ENCODE assay signal across 13 mouse cellular contexts in genomic region chr1:74119115-74119514, GRCm38 (mm10). TPM values are rescaled to one million over a fixed set of nuclear protein-coding genes. Genes with fewer than 3 reads are reported as not detected.
DNase-seq lines count a peak whose midpoint lies in the region; ATAC-seq and TF ChIP-seq lines count a peak whose summit lies in the region.
"Had no signal": no experiment of that assay in that cellular context is flagged by ENCODE, and none has a peak within 500 bp of the region (broad histone marks: within the 10 kb centered on the region; RNA-seq: fewer than 3 reads in every experiment).

No protein-coding gene starts in this region.

- TF ChIP-seq POLR2A in heart, adult 2 months (IDR thresholded peaks at IDR 0.05; ENCODE audit: insufficient read depth, low read depth, low read length), result no peak

- peak; percentile 46 to 69 for DNase-seq in heart, adult 2 months
- DNase-seq in midbrain, postnatal 0 days (ENCODE audit: low spot score), result peak; percentile 77
- DNase-seq in heart, postnatal 0 days (ENCODE audit: low spot score), result peak; percentile 57
- peak; percentile 57 to 73 for DNase-seq in kidney, postnatal 25 days
- no peak for DNase-seq in lung, postnatal 25 days (ENCODE audit: low spot score)
- DNase-seq: lung, postnatal 14 days had no signal

- no peak for TF ChIP-seq EP300 in heart, adult 2 months (IDR thresholded peaks at IDR 0.05; ENCODE audit: insufficient read depth, low read depth, low read length)
- TF ChIP-seq EP300 in heart, postnatal 0 days (IDR thresholded peaks at IDR 0.05; ENCODE audit: low read depth), result no peak

- no peak for TF ChIP-seq CTCF in heart, adult 2 months (IDR thresholded peaks at IDR 0.05)
- TF ChIP-seq CTCF in midbrain, postnatal 0 days (IDR thresholded peaks at IDR 0.05), result no peak
- no peak for TF ChIP-seq CTCF in heart, postnatal 0 days (IDR thresholded peaks at IDR 0.05; ENCODE audit: low read depth)

- no peaks in the 10 kb centered on the region; the same call in 1 of the 2 replicates for H3K27me3 ChIP-seq in heart, adult 2 months (ENCODE audit: control insufficient read depth, insufficient read depth, low read length)
- H3K27me3 ChIP-seq in heart, embryonic 11.5 days (ENCODE audit: control insufficient read depth, insufficient read depth, low read length), result peaks cover 26% of the 10 kb centered on the region
- peaks cover 10% of the 10 kb centered on the region for H3K27me3 ChIP-seq in midbrain, postnatal 0 days (ENCODE audit: insufficient read depth, low read length)
- H3K27me3 ChIP-seq in midbrain, embryonic 13.5 days, result peaks cover 23% of the 10 kb centered on the region
- H3K27me3 ChIP-seq in heart, postnatal 0 days (ENCODE audit: control insufficient read depth, insufficient read depth, low read length), result no peaks in the 10 kb centered on the region

- no peak for ATAC-seq in heart, embryonic 11.5 days (replicated peaks; ENCODE audit: insufficient number of reproducible peaks, low FRiP score, low TSS enrichment)
- no peak for ATAC-seq in midbrain, postnatal 0 days (ENCODE audit: low FRiP score)
- ATAC-seq in midbrain, embryonic 13.5 days, result no peak
- peak; percentile 62 for ATAC-seq in heart, postnatal 0 days (ENCODE audit: insufficient read depth, low read depth)
- ATAC-seq: intestine, embryonic 15.5 days had no signal

- peak overlapping the region; percentile 52 for H3K27ac ChIP-seq in heart, adult 2 months
- no peak overlapping the region for H3K27ac ChIP-seq in heart, embryonic 11.5 days (ENCODE audit: low read depth, low read length)
- H3K27ac ChIP-seq in midbrain, postnatal 0 days (ENCODE audit: low read depth, low read length), result no peak overlapping the region
- H3K27ac ChIP-seq in midbrain, embryonic 13.5 days, result no peak overlapping the region
- H3K27ac ChIP-seq in heart, postnatal 0 days (ENCODE audit: low read depth), result peak overlapping the region; percentile 40
- H3K27ac ChIP-seq: intestine, embryonic 15.5 days had no signal

- WGBS in heart, adult 2 months, result 55% methylated on average over 1 of the region's 1 CpGs
- WGBS in heart, embryonic 11.5 days (ENCODE audit: insufficient replicate concordance), result 88% methylated on average over 1 of the region's 1 CpGs
- WGBS in midbrain, postnatal 0 days, result 88% methylated on average over 1 of the region's 1 CpGs
- whole genome bisulfite sequencing in midbrain, embryonic 13.5 days, result 89% methylated on average over 1 of the region's 1 CpGs
- 77% methylated on average over 1 of the region's 1 CpGs for WGBS in heart, postnatal 0 days

- H3K4me1 ChIP-seq in heart, adult 2 months (ENCODE audit: control insufficient read depth, insufficient read depth, low read length), result peaks cover 10% of the 10 kb centered on the region; the same call in 1 of the 2 replicates
- H3K4me1 ChIP-seq in heart, embryonic 11.5 days (ENCODE audit: control insufficient read depth, insufficient read depth, low read length), result peaks cover 12% of the 10 kb centered on the region
- no peaks in the 10 kb centered on the region for H3K4me1 ChIP-seq in midbrain, postnatal 0 days (ENCODE audit: insufficient read depth, low read length)
- H3K4me1 ChIP-seq in midbrain, embryonic 13.5 days (replicated peaks), result peaks cover 15% of the 10 kb centered on the region
- H3K4me1 ChIP-seq in heart, postnatal 0 days (ENCODE audit: control insufficient read depth, insufficient read depth), result peaks cover 51% of the 10 kb centered on the region

- intact Hi-C loops in heart, adult 2 months (cut with DNase I), result no loop called here

- H3K36me3 ChIP-seq in heart, adult 2 months (ENCODE audit: control insufficient read depth, insufficient read depth, low read length), result no peaks in the 10 kb centered on the region
- no peaks in the 10 kb centered on the region for H3K36me3 ChIP-seq in heart, embryonic 11.5 days (ENCODE audit: control insufficient read depth, insufficient read depth, low read length)
- no peaks in the 10 kb centered on the region for H3K36me3 ChIP-seq in midbrain, postnatal 0 days (ENCODE audit: insufficient read depth, low read length)
- H3K36me3 ChIP-seq in midbrain, embryonic 13.5 days, result no peaks in the 10 kb centered on the region
- H3K36me3 ChIP-seq in heart, postnatal 0 days (replicated peaks; ENCODE audit: control insufficient read depth, insufficient read depth, low read length), result no peaks in the 10 kb centered on the region
- H3K36me3 ChIP-seq: intestine, embryonic 15.5 days had no signal

- H3K79me2 ChIP-seq in heart, adult 2 months (replicated peaks; ENCODE audit: control insufficient read depth, insufficient read depth, low read length), result no peaks in the 10 kb centered on the region

- H3K9ac ChIP-seq in heart, adult 2 months (ENCODE audit: low read depth, low read length), result no peak overlapping the region
- no peak overlapping the region for H3K9ac ChIP-seq in heart, embryonic 11.5 days (ENCODE audit: low read depth, low read length)
- H3K9ac ChIP-seq in midbrain, postnatal 0 days (replicated peaks; ENCODE audit: low read length, poor library complexity, severe bottlenecking), result no peak overlapping the region
- H3K9ac ChIP-seq in midbrain, embryonic 13.5 days (replicated peaks), result no peak overlapping the region
- no peak overlapping the region for H3K9ac ChIP-seq in heart, postnatal 0 days (replicated peaks; ENCODE audit: low read depth, low read length)
- H3K9ac ChIP-seq: intestine, embryonic 15.5 days had no signal

- H3K4me2 ChIP-seq in heart, embryonic 11.5 days, result no peak overlapping the region
- no peak overlapping the region for H3K4me2 ChIP-seq in midbrain, postnatal 0 days (ENCODE audit: low read depth, low read length, poor library complexity, severe bottlenecking)
- H3K4me2 ChIP-seq in midbrain, embryonic 13.5 days (replicated peaks), result no peak overlapping the region
- no peak overlapping the region for H3K4me2 ChIP-seq in heart, postnatal 0 days (ENCODE audit: low read depth, low read length)
- H3K4me2 ChIP-seq: intestine, embryonic 15.5 days; liver, embryonic 11.5 days had no signal

- no peak overlapping the region for H3K4me3 ChIP-seq in heart, adult 2 months
- no peak overlapping the region for H3K4me3 ChIP-seq in heart, embryonic 11.5 days (ENCODE audit: low read depth, low read length)
- no peak overlapping the region for H3K4me3 ChIP-seq in midbrain, postnatal 0 days (ENCODE audit: low read depth, low read length)
- H3K4me3 ChIP-seq in midbrain, embryonic 13.5 days (replicated peaks), result no peak overlapping the region
- no peak overlapping the region for H3K4me3 ChIP-seq in heart, postnatal 0 days (ENCODE audit: low read depth, low read length)
- H3K4me3 ChIP-seq: intestine, embryonic 15.5 days had no signal

- no peaks in the 10 kb centered on the region for H3K9me3 ChIP-seq in heart, embryonic 11.5 days (replicated peaks; ENCODE audit: control insufficient read depth, low read length)
- no peaks in the 10 kb centered on the region for H3K9me3 ChIP-seq in midbrain, postnatal 0 days (ENCODE audit: low read length)
- no peaks in the 10 kb centered on the region for H3K9me3 ChIP-seq in midbrain, embryonic 13.5 days
- no peaks in the 10 kb centered on the region for H3K9me3 ChIP-seq in heart, postnatal 0 days (replicated peaks; ENCODE audit: control insufficient read depth, low read length)
- H3K9me3 ChIP-seq: intestine, embryonic 15.5 days had no signal

RNA-seq across cellular contexts. Expression of gene Tns1, which starts 5.1 kb away (rescaled TPM):
- 100 to 1,000 TPM; 629 to 748 TPM for total RNA-seq in heart, adult 2 months (2021)
- polyA plus RNA-seq in heart, adult 2 months (2012; rRNA removed), result 329 and 365 TPM in 2 replicates
- polyA plus RNA-seq in heart, embryonic 11.5 days (2014; fragmentation: Nextera tagmentation; extraction: Ambion mirVana), result 71.9 and 75.6 TPM in 2 replicates
- total RNA-seq in midbrain, postnatal 0 days (2014; rRNA removed), result 22.5 and 31.5 TPM in 2 replicates
- 9.8 and 10.2 TPM in 2 replicates for polyA plus RNA-seq in midbrain, postnatal 0 days (2015; fragmentation: Nextera tagmentation; extraction: Ambion mirVana)
- 9.6 and 13.2 TPM in 2 replicates for polyA plus RNA-seq in midbrain, embryonic 13.5 days (2015; fragmentation: Nextera tagmentation; extraction: Ambion mirVana)
- total RNA-seq in heart, postnatal 0 days (2014; rRNA removed; ENCODE audit: low replicate concordance), result 458 and 512 TPM in 2 replicates
- 108 and 125 TPM in 2 replicates for polyA plus RNA-seq in heart, postnatal 0 days (2015; fragmentation: Nextera tagmentation; extraction: Ambion mirVana)

RNA-seq across cellular contexts. Expression of gene Rufy4, which starts 6.2 kb away (rescaled TPM):
- total RNA-seq in heart, adult 2 months (2021), result 1 to 10 TPM; 1.1 to 1.2 TPM
- 0.59 and 1.0 TPM in 2 replicates for polyA plus RNA-seq in heart, adult 2 months (2012; rRNA removed)
- 0.21 and 0.39 TPM in 2 replicates for polyA plus RNA-seq in heart, embryonic 11.5 days (2014; fragmentation: Nextera tagmentation; extraction: Ambion mirVana)
- total RNA-seq in midbrain, postnatal 0 days (2014; rRNA removed), result 0.33 TPM in 1 of 2 replicates, not detected in the other
- 0.09 and 0.11 TPM in 2 replicates for polyA plus RNA-seq in midbrain, postnatal 0 days (2015; fragmentation: Nextera tagmentation; extraction: Ambion mirVana)
- polyA plus RNA-seq in midbrain, embryonic 13.5 days (2015; fragmentation: Nextera tagmentation; extraction: Ambion mirVana), result 0.31 and 0.42 TPM in 2 replicates
- total RNA-seq in heart, postnatal 0 days (2014; rRNA removed; ENCODE audit: low replicate concordance), result 0.58 TPM in 1 of 2 replicates, not detected in the other
- 0.37 and 0.52 TPM in 2 replicates for polyA plus RNA-seq in heart, postnatal 0 days (2015; fragmentation: Nextera tagmentation; extraction: Ambion mirVana)
- total RNA-seq: left cerebral cortex, adult 18-20 months had no signal
- polyA plus RNA-seq: small intestine, adult 2 months had no signal

RNA-seq across cellular contexts. Expression of gene Cxcr2, which starts 34.7 kb away (rescaled TPM):
- total RNA-seq in heart, adult 2 months (2021), result under 1 TPM; 0.14 to 0.52 TPM
- 0.82 and 1.3 TPM in 2 replicates for polyA plus RNA-seq in heart, adult 2 months (2012; rRNA removed)
- 0.07 TPM in 1 of 2 replicates, not detected in the other for polyA plus RNA-seq in heart, embryonic 11.5 days (2014; fragmentation: Nextera tagmentation; extraction: Ambion mirVana)
- total RNA-seq in midbrain, postnatal 0 days (2014; rRNA removed), result 0.38 TPM in 1 of 2 replicates, not detected in the other
- polyA plus RNA-seq in midbrain, postnatal 0 days (2015; fragmentation: Nextera tagmentation; extraction: Ambion mirVana), result 0.05 and 0.16 TPM in 2 replicates
- polyA plus RNA-seq in midbrain, embryonic 13.5 days (2015; fragmentation: Nextera tagmentation; extraction: Ambion mirVana), result 0.09 TPM in 2 replicates
- total RNA-seq in heart, postnatal 0 days (2014; rRNA removed; ENCODE audit: low replicate concordance), result not detected in 2 replicates
- polyA plus RNA-seq in heart, postnatal 0 days (2015; fragmentation: Nextera tagmentation; extraction: Ambion mirVana), result 0.08 and 0.15 TPM in 2 replicates
- total RNA-seq: left cerebral cortex, adult 18-20 months had no signal
- polyA plus RNA-seq: testis, adult 2 months had no signal

Comparison
In these comparisons a context has a peak if more than half of its experiments do, and no peak if none do; other contexts are left out.
1. H3K27ac ChIP-seq: peak in heart, adult 2 months (single experiment) and heart, postnatal 0 days (single experiment); none in heart, embryonic 11.5 days (single experiment), midbrain, postnatal 0 days (single experiment) and midbrain, embryonic 13.5 days (single experiment).